Mouse (Mus musculus) limb, embryonic 10.5 days (tissue): ENCODE data around the gene Chrna5. TPM values are rescaled to one million over a fixed set of nuclear protein-coding genes. Genes with fewer than 3 reads are reported as not detected.

Experiments used
- DNase-seq: peaks from one replicate; pipeline ENCODE4 v3.0.0-alpha.2; 2017; ENCODE audit warnings: low spot score
- H3K27ac ChIP-seq: fragments of 300-500 bp; sonication (generic); 2 replicates; pipeline ENCODE4 v1.5.1; 2016; ENCODE audit warnings: mild to moderate bottlenecking
- H3K27me3 ChIP-seq: fragments of 300-500 bp; sonication (generic); 2 replicates; pipeline ENCODE4 v1.6.1; 2016; ENCODE audit warnings: low read depth, mild to moderate bottlenecking; ENCODE audit not compliant: poor library complexity, severe bottlenecking
- H3K36me3 ChIP-seq: fragments of 300-500 bp; sonication (generic); 2 replicates; pipeline ENCODE4 v1.6.1; 2016; ENCODE audit warnings: mild to moderate bottlenecking, moderate library complexity
- H3K4me1 ChIP-seq: fragments of 300-500 bp; sonication (generic); 2 replicates; pipeline ENCODE4 v1.6.1; 2016
- H3K4me3 ChIP-seq: fragments of 300-500 bp; sonication (generic); 2 replicates; pipeline ENCODE4 v1.5.1; 2016; ENCODE audit warnings: mild to moderate bottlenecking, moderate library complexity
- H3K9me3 ChIP-seq: fragments of 300-500 bp; sonication (generic); replicated peaks from 2 replicates; pipeline ENCODE4 v1.6.1; 2016; ENCODE audit warnings: mild to moderate bottlenecking
- WGBS: fragments of 180-500 bp; shearing (Covaris S2); methylation state at CpG from one replicate; pipeline ENCODE4 v1.1.7; 2016; 5-methylcytosine and 5-hydroxymethylcytosine counted together
- polyA plus RNA-seq: library from polyadenylated mRNA; unstranded; fragments of >200 nt; fragmentation: Nextera tagmentation; extraction: Ambion mirVana; gene quantifications from 2 replicates; pipeline ENCODE4 v1.2.1, GENCODE M21; 2016

The Chrna5 gene
- polyA plus RNA-seq, 1 experiment from 2014 or later, result 0.23 TPM

GRCm38 (mm10) chr9:55026275-55026663 lies 45.6 kb downstream of the Chrna5 start, which contains the start of gene Chrna3:
Gene Chrna3 (minus strand): TSS chr9:55026562.
- peaks cover 17% of the 10 kb centered on the region for H3K4me1 ChIP-seq
- no peaks in the 10 kb centered on the region for H3K9me3 ChIP-seq
- peak within 1 kb of the TSS; percentile 54 for H3K4me3 ChIP-seq
- peak; percentile 81 for DNase-seq
- H3K27ac ChIP-seq, result peak within 1 kb of the TSS; percentile 53
- WGBS, result under 1% methylated on average over 39 of the region's 39 CpGs
- no peaks in the 10 kb centered on the region for H3K36me3 ChIP-seq
- peaks cover 66% of the 10 kb centered on the region for H3K27me3 ChIP-seq

GRCm38 (mm10) chr9:55031435-55032167 lies 50.9 kb downstream of the Chrna5 start:
- Histone ChIP-seq H3K4me3 (no peak overlapping the region), H3K9me3 (no peaks in the 10 kb centered on the region), H3K27ac (no peak overlapping the region), H3K27me3 (peaks cover 46% of the 10 kb centered on the region), H3K4me1 (peaks cover 2% of the 10 kb centered on the region), H3K36me3 (no peaks in the 10 kb centered on the region)
- no peak for DNase-seq
- WGBS, result 66% methylated on average over 6 of the region's 6 CpGs

GRCm38 (mm10) chr9:55038948-55039347 lies 58.3 kb downstream of the Chrna5 start:
- 87% methylated on average over 8 of the region's 8 CpGs for WGBS
- Histone ChIP-seq H3K27ac (no peak overlapping the region), H3K4me3 (no peak overlapping the region), H3K4me1 (peaks cover 4% of the 10 kb centered on the region), H3K9me3 (no peaks in the 10 kb centered on the region), H3K27me3 (peaks cover 4% of the 10 kb centered on the region; the same call in 1 of the 2 replicates), H3K36me3 (no peaks in the 10 kb centered on the region)
- no peak for DNase-seq

GRCm38 (mm10) chr9:55039983-55040382 lies 59.3 kb downstream of the Chrna5 start:
- Histone ChIP-seq H3K9me3 (no peaks in the 10 kb centered on the region), H3K4me3 (no peak overlapping the region), H3K27ac (no peak overlapping the region), H3K36me3 (no peaks in the 10 kb centered on the region), H3K27me3 (peaks cover 12% of the 10 kb centered on the region; the same call in 1 of the 2 replicates), H3K4me1 (peaks cover 11% of the 10 kb centered on the region)
- WGBS, result 78% methylated on average over 5 of the region's 5 CpGs
- no peak for DNase-seq

- H3K27ac ChIP-seq, result no peak overlapping the region
- WGBS, result 47% methylated on average over 2 of the region's 2 CpGs
- H3K4me3 ChIP-seq, result no peak overlapping the region
- DNase-seq, result no peak
- no peaks in the 10 kb centered on the region for H3K36me3 ChIP-seq
- H3K27me3 ChIP-seq, result peaks cover 24% of the 10 kb centered on the region; the same call in 1 of the 2 replicates
- peaks cover 11% of the 10 kb centered on the region for H3K4me1 ChIP-seq
- no peaks in the 10 kb centered on the region for H3K9me3 ChIP-seq
Measured at GRCm38 (mm10) chr9:55041389-55041788, 60.7 kb downstream of the Chrna5 start.

GRCm38 (mm10) chr9:55043688-55044087 lies 63.0 kb downstream of the Chrna5 start:
- H3K4me3 ChIP-seq, result no peak overlapping the region

GRCm38 (mm10) chr9:55045001-55045400 lies 64.3 kb downstream of the Chrna5 start:
- H3K9me3 ChIP-seq, result no peaks in the 10 kb centered on the region
- H3K27ac ChIP-seq, result no peak overlapping the region
- H3K4me1 ChIP-seq, result peaks cover 27% of the 10 kb centered on the region
- H3K4me3 ChIP-seq, result no peak overlapping the region
- WGBS, result 83% methylated on average over 2 of the region's 2 CpGs
- peaks cover 41% of the 10 kb centered on the region for H3K27me3 ChIP-seq
- no peak for DNase-seq
- H3K36me3 ChIP-seq, result no peaks in the 10 kb centered on the region

More at GRCm38 (mm10) chr9:55043688-55044087, 63.0 kb downstream of the Chrna5 start:
- no peak for DNase-seq
- H3K4me1 ChIP-seq, result peaks cover 21% of the 10 kb centered on the region
- WGBS, result 5% methylated on average over 8 of the region's 8 CpGs
- no peaks in the 10 kb centered on the region for H3K9me3 ChIP-seq
- peaks cover 35% of the 10 kb centered on the region for H3K27me3 ChIP-seq
- H3K36me3 ChIP-seq, result no peaks in the 10 kb centered on the region
- no peak overlapping the region for H3K27ac ChIP-seq

GRCm38 (mm10) chr9:55046764-55047163 lies 66.1 kb downstream of the Chrna5 start:
- no peaks in the 10 kb centered on the region for H3K9me3 ChIP-seq
- no peak for DNase-seq

GRCm38 (mm10) chr9:55048211-55048880 lies 67.7 kb downstream of the Chrna5 start, which contains the start of gene Chrnb4:
Gene Chrnb4 (minus strand): TSS chr9:55048779.
- peak within 1 kb of the TSS; percentile 64 for H3K4me3 ChIP-seq
- no peaks in the 10 kb centered on the region for H3K9me3 ChIP-seq
- no peaks in the 10 kb centered on the region for H3K36me3 ChIP-seq
- under 1% methylated on average over 23 of the region's 23 CpGs for WGBS
- peaks cover 41% of the 10 kb centered on the region for H3K27me3 ChIP-seq
- H3K27ac ChIP-seq, result peak within 1 kb of the TSS; percentile 37; the same call in 1 of the 2 replicates
- H3K4me1 ChIP-seq, result peaks cover 27% of the 10 kb centered on the region
- DNase-seq, result peak; percentile 67

More at GRCm38 (mm10) chr9:55046764-55047163, 66.1 kb downstream of the Chrna5 start:
- no peak overlapping the region for H3K27ac ChIP-seq
- 0% methylated on average over 3 of the region's 3 CpGs for WGBS
- H3K27me3 ChIP-seq, result peaks cover 41% of the 10 kb centered on the region
- H3K4me3 ChIP-seq, result no peak overlapping the region
- peaks cover 27% of the 10 kb centered on the region for H3K4me1 ChIP-seq
- no peaks in the 10 kb centered on the region for H3K36me3 ChIP-seq

- Histone ChIP-seq H3K27me3 (no peaks in the 10 kb centered on the region), H3K4me1 (peaks cover 10% of the 10 kb centered on the region; the same call in 1 of the 2 replicates), H3K27ac (no peak overlapping the region), H3K4me3 (no peak overlapping the region), H3K9me3 (no peaks in the 10 kb centered on the region), H3K36me3 (no peaks in the 10 kb centered on the region)
- DNase-seq, result no peak
- WGBS, result 72% methylated on average over 2 of the region's 2 CpGs
Measured at GRCm38 (mm10) chr9:55055386-55055930, 74.8 kb downstream of the Chrna5 start.
